Mouse (Mus musculus) MEL (cell line): ENCODE measurements around the gene Map6. TPM values are rescaled to one million over a fixed set of nuclear protein-coding genes. Genes with fewer than 3 reads are reported as not detected.

ENCODE experiments used
- DNase-seq: peaks from one replicate; pipeline ENCODE4 v3.0.0; 2011; ENCODE audit warnings: low read depth, low spot score
- H3K27ac ChIP-seq: 2 replicates; pipeline ENCODE4 v1.5.1; 2012; ENCODE audit warnings: low read depth, mild to moderate bottlenecking, control low read depth, low read length, moderate library complexity; ENCODE audit not compliant: control insufficient read depth
- H3K27me3 ChIP-seq, 2 experiments: fragments of 150-350 bp in 1 of 2; sonication (generic) in 1 of 2; 2 replicates each; pipeline ENCODE4 v1.6.1; 2012; ENCODE audit warnings: low read length in 2 of 2, mild to moderate bottlenecking in 2 of 2, improper control_type of control experiment in 1 of 2, moderate library complexity in 1 of 2; ENCODE audit not compliant: insufficient read depth in 2 of 2, control insufficient read depth in 1 of 2
- H3K36me3 ChIP-seq, 2 experiments: 2 replicates each; pipeline ENCODE4 v1.6.1; 2012 to 2014; ENCODE audit warnings: low read length in 2 of 2, improper control_type of control experiment in 1 of 2, inconsistent platforms in 1 of 2, mild to moderate bottlenecking in 1 of 2; ENCODE audit not compliant: insufficient read depth in 2 of 2, control insufficient read depth in 1 of 2
- H3K4me1 ChIP-seq, 2 experiments: fragments of 150-350 bp in 1 of 2; sonication (generic) in 1 of 2; 2 replicates each; pipeline ENCODE4 v1.6.1; 2012; ENCODE audit warnings: low read length in 2 of 2, improper control_type of control experiment in 1 of 2, mild to moderate bottlenecking in 1 of 2; ENCODE audit not compliant: insufficient read depth in 2 of 2, control insufficient read depth in 1 of 2
- H3K4me3 ChIP-seq, 2 experiments: fragments of 150-350 bp in 1 of 2; sonication (generic) in 1 of 2; 2 replicates each; pipeline ENCODE4 v1.5.1; 2012; ENCODE audit warnings: low read depth in 2 of 2, low read length in 2 of 2, mild to moderate bottlenecking in 2 of 2, moderate library complexity in 2 of 2, control low read depth in 1 of 2, improper control_type of control experiment in 1 of 2; ENCODE audit not compliant: control insufficient read depth in 1 of 2, insufficient read depth in 1 of 2
- H3K79me2 ChIP-seq: 2 replicates; pipeline ENCODE4 v1.6.1; 2012; ENCODE audit warnings: mild to moderate bottlenecking, low read length, moderate library complexity; ENCODE audit not compliant: control insufficient read depth, poor library complexity, insufficient read depth
- H3K9ac ChIP-seq: 2 replicates; pipeline ENCODE4 v1.6.1; 2012; ENCODE audit warnings: low read depth, mild to moderate bottlenecking, control low read depth, low read length, moderate library complexity; ENCODE audit not compliant: control insufficient read depth, poor library complexity, severe bottlenecking
- H3K9me3 ChIP-seq: fragments of 150-350 bp; sonication (generic); replicated peaks from 2 replicates; pipeline ENCODE4 v1.6.1; 2012; ENCODE audit warnings: mild to moderate bottlenecking, low read length, improper control_type of control experiment, moderate library complexity; ENCODE audit not compliant: insufficient read depth
- BHLHE40 ChIP-seq: IDR thresholded peaks from 2 replicates; pipeline ENCODE4 v1.6.1; 2012; ENCODE audit warnings: low read depth, mild to moderate bottlenecking, inconsistent platforms, low read length, improper control_type of control experiment, borderline replicate concordance
- CHD2 ChIP-seq: IDR thresholded peaks from 2 replicates; pipeline ENCODE4 v1.6.1; 2011; ENCODE audit warnings: low read length, improper control_type of control experiment
- CTCF ChIP-seq, 3 experiments: IDR thresholded peaks in 2 of 3; conservative IDR thresholded peaks in 1 of 3; 2 replicates each; pipeline ENCODE4 v1.5.1; 2011 to 2012; ENCODE audit warnings: low read length in 3 of 3, low read depth in 2 of 3, mild to moderate bottlenecking in 2 of 3, improper control_type of control experiment in 1 of 3, inconsistent platforms in 1 of 3, mixed read lengths in 1 of 3, moderate library complexity in 1 of 3; ENCODE audit not compliant: control insufficient read depth in 1 of 3, insufficient read depth in 1 of 3, poor library complexity in 1 of 3, severe bottlenecking in 1 of 3
- E2F4 ChIP-seq: IDR thresholded peaks from 2 replicates; pipeline ENCODE4 v1.6.1; 2011; ENCODE audit warnings: low read depth, low read length, improper control_type of control experiment, borderline replicate concordance
- ETS1 ChIP-seq: IDR thresholded peaks from 2 replicates; pipeline ENCODE4 v1.6.1; 2012; ENCODE audit warnings: low read depth, mild to moderate bottlenecking, inconsistent platforms, low read length, improper control_type of control experiment, moderate library complexity
- GABPA ChIP-seq: IDR thresholded peaks from 2 replicates; pipeline ENCODE4 v1.6.1; 2012; ENCODE audit warnings: low read depth, mild to moderate bottlenecking, inconsistent platforms, low read length, improper control_type of control experiment, moderate library complexity
- GATA1 ChIP-seq: IDR thresholded peaks from 2 replicates; pipeline ENCODE4 v1.6.1; 2011; ENCODE audit warnings: low read depth, low read length, improper control_type of control experiment
- JUND ChIP-seq: IDR thresholded peaks from 2 replicates; pipeline ENCODE4 v1.6.1; 2011; ENCODE audit warnings: low read depth, mild to moderate bottlenecking, improper control_type of control experiment, low read length
- KAT2A ChIP-seq: conservative IDR thresholded peaks from 2 replicates; pipeline ENCODE4 v1.6.1; 2012; ENCODE audit warnings: low read depth, low read length, improper control_type of control experiment, inconsistent platforms
- MAFK ChIP-seq: IDR thresholded peaks from 2 replicates; pipeline ENCODE4 v1.6.1; 2011; ENCODE audit warnings: low read depth, mild to moderate bottlenecking, low read length, improper control_type of control experiment, borderline replicate concordance
- MAX ChIP-seq: IDR thresholded peaks from 2 replicates; pipeline ENCODE4 v1.6.1; 2011; ENCODE audit warnings: low read length, improper control_type of control experiment
- MAZ ChIP-seq: IDR thresholded peaks from 2 replicates; pipeline ENCODE4 v1.6.1; 2012; ENCODE audit warnings: low read depth, mild to moderate bottlenecking, inconsistent platforms, low read length, improper control_type of control experiment
- MEF2A ChIP-seq: IDR thresholded peaks from 2 replicates; pipeline ENCODE4 v1.6.1; 2014; ENCODE audit warnings: low read depth, mild to moderate bottlenecking, inconsistent platforms, low read length, improper control_type of control experiment; ENCODE audit not compliant: poor library complexity, insufficient replicate concordance, severe bottlenecking; ENCODE audit errors: extremely low read depth
- MXI1 ChIP-seq: IDR thresholded peaks from 2 replicates; pipeline ENCODE4 v1.6.1; 2011; ENCODE audit warnings: mild to moderate bottlenecking, low read depth, low read length, improper control_type of control experiment
- MYC ChIP-seq: IDR thresholded peaks from 2 replicates; pipeline ENCODE4 v1.6.1; 2011; ENCODE audit warnings: low read depth, mild to moderate bottlenecking, low read length, improper control_type of control experiment, moderate library complexity
- NELFE ChIP-seq: IDR thresholded peaks from 2 replicates; pipeline ENCODE4 v1.6.1; 2011; ENCODE audit warnings: low read depth, low read length, improper control_type of control experiment
- NRF1 ChIP-seq: IDR thresholded peaks from 2 replicates; pipeline ENCODE4 v1.6.1; 2014; ENCODE audit warnings: low read depth, mild to moderate bottlenecking, inconsistent platforms, low read length, improper control_type of control experiment, moderate library complexity; ENCODE audit not compliant: poor library complexity, insufficient read depth, severe bottlenecking
- POLR2A ChIP-seq, 2 experiments: IDR thresholded peaks; 2 replicates each; pipeline ENCODE4 v1.6.1; 2011 to 2012; ENCODE audit warnings: low read length in 2 of 2, mild to moderate bottlenecking in 2 of 2, control low read depth in 1 of 2, improper control_type of control experiment in 1 of 2, low read depth in 1 of 2, moderate library complexity in 1 of 2; ENCODE audit not compliant: control insufficient read depth in 1 of 2, insufficient read depth in 1 of 2, poor library complexity in 1 of 2
- POLR2AphosphoS2 ChIP-seq: IDR thresholded peaks from 2 replicates; pipeline ENCODE4 v1.6.1; 2011; ENCODE audit warnings: low read length, improper control_type of control experiment
- POLR2AphosphoS5 ChIP-seq: IDR thresholded peaks from 2 replicates; pipeline ENCODE4 v1.6.1; 2012; ENCODE audit warnings: low read depth, borderline replicate concordance, mild to moderate bottlenecking, inconsistent platforms, low read length, moderate library complexity, mixed read lengths
- RAD21 ChIP-seq: IDR thresholded peaks from 2 replicates; pipeline ENCODE4 v1.6.1; 2011; ENCODE audit warnings: mild to moderate bottlenecking, low read depth, low read length, improper control_type of control experiment
- RCOR1 ChIP-seq: IDR thresholded peaks from 2 replicates; pipeline ENCODE4 v1.6.1; 2012; ENCODE audit warnings: low read depth, mild to moderate bottlenecking, inconsistent platforms, low read length, improper control_type of control experiment
- SIN3A ChIP-seq: IDR thresholded peaks from 2 replicates; pipeline ENCODE4 v1.6.1; 2012; ENCODE audit warnings: low read length, improper control_type of control experiment, inconsistent platforms
- SMC3 ChIP-seq: IDR thresholded peaks from 2 replicates; pipeline ENCODE4 v1.6.1; 2011; ENCODE audit warnings: low read depth, low read length, improper control_type of control experiment
- TBP ChIP-seq: IDR thresholded peaks from 2 replicates; pipeline ENCODE4 v1.8.0; 2011; ENCODE audit warnings: low read depth, low read length, improper control_type of control experiment
- TCF12 ChIP-seq: IDR thresholded peaks from 2 replicates; pipeline ENCODE4 v1.6.1; 2014; ENCODE audit warnings: low read depth, mild to moderate bottlenecking, inconsistent platforms, low read length, improper control_type of control experiment, moderate library complexity
- USF2 ChIP-seq, 2 experiments: IDR thresholded peaks; 2 replicates each; pipeline ENCODE4 v1.6.1; 2011 to 2012; ENCODE audit warnings: improper control_type of control experiment in 2 of 2, low read length in 2 of 2, borderline replicate concordance in 1 of 2, inconsistent platforms in 1 of 2, low read depth in 1 of 2, mild to moderate bottlenecking in 1 of 2; ENCODE audit not compliant: insufficient read depth in 1 of 2
- ZC3H11A ChIP-seq: IDR thresholded peaks from 2 replicates; pipeline ENCODE4 v1.6.1; 2012; ENCODE audit warnings: low read depth, mild to moderate bottlenecking, inconsistent platforms, low read length, improper control_type of control experiment
- ZKSCAN1 ChIP-seq: IDR thresholded peaks from 2 replicates; pipeline ENCODE4 v1.6.1; 2012; ENCODE audit warnings: low read depth, mild to moderate bottlenecking, inconsistent platforms, low read length, improper control_type of control experiment, moderate library complexity
- ZMIZ1 ChIP-seq: IDR thresholded peaks from 2 replicates; pipeline ENCODE4 v1.6.1; 2012; ENCODE audit warnings: low read depth, mild to moderate bottlenecking, inconsistent platforms, low read length, improper control_type of control experiment, moderate library complexity
- ZNF384 ChIP-seq: IDR thresholded peaks from 2 replicates; pipeline ENCODE4 v1.6.1; 2012; ENCODE audit warnings: low read depth, mild to moderate bottlenecking, inconsistent platforms, low read length, improper control_type of control experiment
- polyA plus RNA-seq, 2 experiments: library from polyadenylated mRNA; stranded (reverse) in 1 of 2; unstranded in 1 of 2; fragments of >175 nt in 1 of 2; fragments of >200 nt in 1 of 2; gene quantifications; 2 replicates each; pipeline versions ENCODE4 v1.2.1 to v1.2.4; 2012; ENCODE audit warnings: low replicate concordance in 2 of 2, low read depth in 1 of 2; ENCODE audit not compliant: insufficient read length in 2 of 2, insufficient read depth in 1 of 2, missing spikeins in 1 of 2
- total RNA-seq: library from RNA; depleted of rRNA; stranded (reverse); fragments of 300-350 nt; gene quantifications from 2 replicates; pipeline ENCODE4 v1.2.3, GENCODE M21; 2012

Gene Map6
- total and polyA plus RNA-seq, 3 experiments, result not detected

DNA sequence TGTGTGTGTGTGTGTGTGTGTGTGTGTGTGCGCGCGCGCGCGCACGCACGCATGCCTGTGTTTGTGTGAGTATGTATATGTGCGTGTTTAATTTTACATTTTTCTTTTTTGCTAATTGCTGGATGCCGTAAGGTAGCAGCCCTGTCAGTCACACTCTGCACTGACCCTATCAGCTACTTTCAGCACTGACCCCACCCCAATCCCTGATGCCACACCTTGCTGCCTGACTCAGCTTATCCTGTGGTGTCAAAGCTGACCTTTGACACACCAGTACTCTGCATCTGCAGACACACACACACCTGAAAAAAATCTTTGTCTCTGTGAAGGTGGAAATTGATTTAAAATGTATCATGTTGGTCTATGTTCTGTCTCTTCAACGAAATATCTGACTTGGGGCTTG is 25.1 kb upstream of the Map6 start:
- peaks cover 0 to 1% of the 10 kb centered on the region in 2 experiments; a peak in 2 of 4 replicates for H3K27me3 ChIP-seq
- no peaks in the 10 kb centered on the region for H3K9me3 ChIP-seq
- H3K4me3 ChIP-seq, result no peak overlapping the region
- no peak for DNase-seq
- H3K27ac ChIP-seq, result no peak overlapping the region
- H3K36me3 ChIP-seq, result peaks cover 0 to 4% of the 10 kb centered on the region in 2 experiments; a peak in 1 of 4 replicates
- no peaks in the 10 kb centered on the region for H3K79me2 ChIP-seq
- H3K4me1 ChIP-seq, result peaks cover 0 to 13% of the 10 kb centered on the region in 2 experiments; a peak in 2 of 4 replicates
- H3K9ac ChIP-seq, result no peak overlapping the region
- TF ChIP-seq MYC (no peak), ZC3H11A (no peak), JUND (no peak), MEF2A (no peak), NELFE (no peak), BHLHE40 (no peak), CHD2 (no peak), SIN3A (no peak), E2F4 (no peak), MAX (no peak), ZKSCAN1 (no peak), ZMIZ1 (no peak), POLR2AphosphoS5 (no peak), GATA1 (no peak), POLR2A (IDR thresholded peaks at IDR 0.05; ENCODE audit: control insufficient read depth in 1 of 2, insufficient read depth in 1 of 2, low read depth in 1 of 2, low read length in 2 of 2, poor library complexity in 1 of 2) (no peak), CTCF (IDR thresholded peaks at IDR 0.05 in 2 of 3, conservative IDR thresholded peaks at IDR 0.05 in 1 of 3; ENCODE audit: control insufficient read depth in 1 of 3, insufficient read depth in 1 of 3, low read depth in 2 of 3, low read length in 3 of 3, poor library complexity in 1 of 3, severe bottlenecking in 1 of 3) (no peak), NRF1 (no peak), ZNF384 (no peak), GABPA (no peak), KAT2A (no peak)
- TF ChIP-seq, all 39 proteins: peak for 0

DNA sequence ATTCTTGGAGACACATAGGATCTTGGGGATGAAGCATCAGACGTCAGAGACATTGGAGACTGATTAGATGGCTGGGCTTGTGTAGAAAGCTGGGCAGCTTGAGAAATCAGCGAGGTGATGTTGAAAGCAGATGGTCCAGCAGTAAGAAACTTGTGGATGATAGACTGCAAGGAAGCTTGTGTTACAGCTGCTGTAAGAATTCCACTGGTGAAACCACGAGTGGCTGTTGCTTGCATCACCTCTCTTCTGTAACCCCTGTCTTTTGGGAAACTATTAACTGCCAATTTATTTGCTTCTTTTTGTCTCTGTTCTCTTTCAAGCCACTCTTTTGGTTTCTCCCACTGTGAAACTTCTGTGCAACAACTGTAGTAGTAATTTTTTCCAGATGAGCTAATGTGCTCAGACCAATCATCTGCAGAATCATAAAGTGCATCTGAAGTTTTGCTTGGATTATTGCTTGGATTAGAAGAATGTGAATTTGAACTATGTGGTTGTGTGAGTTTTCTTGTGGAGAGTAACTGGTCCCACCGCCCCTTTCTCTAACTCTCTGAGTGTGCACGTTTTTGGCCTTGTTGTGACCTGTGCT is 19.0 kb upstream of the Map6 start:
- Histone ChIP-seq H3K9ac (no peak overlapping the region), H3K4me3 (no peak overlapping the region), H3K36me3 (no peaks in the 10 kb centered on the region), H3K4me1 (no peaks in the 10 kb centered on the region), H3K27me3 (peaks cover 0 to 1% of the 10 kb centered on the region in 2 experiments; a peak in 2 of 4 replicates), H3K27ac (no peak overlapping the region), H3K9me3 (no peaks in the 10 kb centered on the region), H3K79me2 (no peaks in the 10 kb centered on the region)
- TF ChIP-seq POLR2AphosphoS5 (no peak), MAFK (no peak), GATA1 (no peak), RAD21 (no peak), POLR2A (IDR thresholded peaks at IDR 0.05; ENCODE audit: control insufficient read depth in 1 of 2, insufficient read depth in 1 of 2, low read depth in 1 of 2, low read length in 2 of 2, poor library complexity in 1 of 2) (no peak), KAT2A (no peak), POLR2AphosphoS2 (no peak), TCF12 (no peak), MXI1 (no peak), SMC3 (no peak), ETS1 (no peak), RCOR1 (no peak), ZKSCAN1 (no peak), TBP (no peak), USF2 (IDR thresholded peaks at IDR 0.05; ENCODE audit: borderline replicate concordance in 1 of 2, insufficient read depth in 1 of 2, low read depth in 1 of 2, low read length in 2 of 2) (no peak), MAZ (no peak)
- DNase-seq, result no peak
